Comparison of ENCODE assay signal across 9 mouse cellular contexts in genomic region chr1:58358958-58359901, GRCm38 (mm10). TPM values are rescaled to one million over a fixed set of nuclear protein-coding genes. Genes with fewer than 3 reads are reported as not detected.
DNase-seq lines count a peak whose midpoint lies in the region; ATAC-seq and TF ChIP-seq lines count a peak whose summit lies in the region.
"Had no signal": no experiment of that assay in that cellular context is flagged by ENCODE, and none has a peak within 500 bp of the region (broad histone marks: within the 10 kb centered on the region; RNA-seq: fewer than 3 reads in every experiment).

No protein-coding gene starts in this region.

- WGBS in forebrain, embryonic 13.5 days: 89% methylated on average over 19 of the region's 19 CpGs

- H3K27ac ChIP-seq in ES-Bruce4 (ENCODE audit: insufficient read depth, low read length): peak overlapping the region; percentile 13; the same call in 1 of the 2 replicates
- H3K27ac ChIP-seq in forebrain, embryonic 13.5 days: no peak overlapping the region
- H3K27ac ChIP-seq: embryonic facial prominence, embryonic 13.5 days had no signal

- TF ChIP-seq POLR2A in ES-Bruce4 (IDR thresholded peaks at IDR 0.05; ENCODE audit: insufficient read depth, low read length): no peak

- H3K36me3 ChIP-seq in ES-Bruce4 (ENCODE audit: control insufficient read depth, insufficient read depth, low read length, poor library complexity, severe bottlenecking): no peaks in the 10 kb centered on the region
- no peaks in the 10 kb centered on the region for H3K36me3 ChIP-seq in forebrain, embryonic 13.5 days (ENCODE audit: poor library complexity, severe bottlenecking)
- H3K36me3 ChIP-seq: embryonic facial prominence, embryonic 13.5 days had no signal

- no peaks in the 10 kb centered on the region for H3K27me3 ChIP-seq in ES-Bruce4 (ENCODE audit: control insufficient read depth, insufficient read depth, low read length, poor library complexity, severe bottlenecking)
- H3K27me3 ChIP-seq in forebrain, embryonic 13.5 days: no peaks in the 10 kb centered on the region
- H3K27me3 ChIP-seq: embryonic facial prominence, embryonic 13.5 days had no signal

- no peak for ATAC-seq in forebrain, embryonic 13.5 days

- peaks cover 2% of the 10 kb centered on the region for H3K4me1 ChIP-seq in ES-Bruce4 (ENCODE audit: control insufficient read depth, insufficient read depth, low read length)
- H3K4me1 ChIP-seq in forebrain, embryonic 13.5 days: no peaks in the 10 kb centered on the region
- H3K4me1 ChIP-seq: embryonic facial prominence, embryonic 13.5 days had no signal

- TF ChIP-seq EP300 in ES-Bruce4 (IDR thresholded peaks at IDR 0.05; ENCODE audit: insufficient read depth, low read depth, low read length): no peak

- no peak overlapping the region for H3K4me2 ChIP-seq in forebrain, embryonic 13.5 days
- H3K4me2 ChIP-seq: embryonic facial prominence, embryonic 13.5 days had no signal

- H3K4me3 ChIP-seq in ES-Bruce4 (ENCODE audit: low read depth, low read length): peak overlapping the region; percentile 3
- H3K4me3 ChIP-seq in forebrain, embryonic 13.5 days: no peak overlapping the region
- H3K4me3 ChIP-seq: embryonic facial prominence, embryonic 13.5 days had no signal

- intact Hi-C loops in gastrocnemius, postnatal 36 days (cut with DNase I): no loop called here

- DNase-seq in adrenal gland, adult (ENCODE audit: inconsistent age in 2 of 2, low spot score in 1 of 2): peak; percentile 84 to 88
- peak; percentile 34 to 47 for DNase-seq in gastrocnemius, postnatal 36 days
- DNase-seq in left cerebral cortex, adult 11 months (ENCODE audit: low spot score): peak; percentile 39
- peak; percentile 46 for DNase-seq in right cerebral cortex, postnatal 14 days
- DNase-seq in liver: no peak
- no peak for DNase-seq in spleen, postnatal 14 days (ENCODE audit: low spot score in 2 of 2)

- no peaks in the 10 kb centered on the region for H3K9me3 ChIP-seq in ES-Bruce4 (replicated peaks; ENCODE audit: control insufficient read depth, insufficient read depth, low read length, poor library complexity, severe bottlenecking)
- H3K9me3 ChIP-seq in forebrain, embryonic 13.5 days (replicated peaks): no peaks in the 10 kb centered on the region
- H3K9me3 ChIP-seq: embryonic facial prominence, embryonic 13.5 days had no signal

- no peak for TF ChIP-seq CTCF in ES-Bruce4 (IDR thresholded peaks at IDR 0.05; ENCODE audit: low read depth, low read length)

- H3K9ac ChIP-seq in ES-Bruce4 (ENCODE audit: low read depth, poor library complexity, severe bottlenecking): 0 out of 2 replicates have a peak overlapping the region, but pooled peaks have one; percentile 22
- no peak overlapping the region for H3K9ac ChIP-seq in forebrain, embryonic 13.5 days

RNA-seq across cellular contexts. Expression of gene Bzw1, which starts 33.5 kb away (rescaled TPM):
- 298 and 313 TPM in 2 replicates for polyA plus RNA-seq in ES-Bruce4 (2011; ENCODE audit: insufficient read depth, insufficient read length, low read depth, missing spikeins)
- 10 to 100 TPM; 36.8 to 43.1 TPM for total RNA-seq in gastrocnemius, postnatal 36 days (2021)
- polyA plus RNA-seq in forebrain, embryonic 13.5 days (2015; fragmentation: Nextera tagmentation; extraction: Ambion mirVana): 441 and 458 TPM in 2 replicates

Comparison
In these comparisons a context has a peak if more than half of its experiments do, and no peak if none do; other contexts are left out.
1. DNase-seq: peak in adrenal gland, adult (2 of 2), gastrocnemius, postnatal 36 days (2 of 2), left cerebral cortex, adult 11 months (single experiment) and right cerebral cortex, postnatal 14 days (single experiment); none in liver (single experiment) and spleen, postnatal 14 days (0 of 2).